Mouse (Mus musculus): ENCODE results near the gene Arid2. TPM values are rescaled to one million over a fixed set of nuclear protein-coding genes. Genes with fewer than 3 reads are reported as not detected.
"Not testable (repeated sequence)": the region's sequence is repeated elsewhere in the genome, so short reads cannot be mapped to it uniquely, and the experiment has no call there.

Arid2 gene
- total RNA-seq, 2 experiments from 2014 or later, result 35.3 to 36.0 TPM

GRCm38 (mm10) chr15:96284711-96285322 lies 2.5 kb upstream of the Arid2 start:
- intact Hi-C loops (cut with DNase I), result loop anchor here (1.0 to 10.0 kb wide), 4 partner anchors 113 to 490 kb away; partner anchors contain the start of genes Ano6 and Scaf11

GRCm38 (mm10) chr15:96285323-96286014 lies 1.8 kb upstream of the Arid2 start:
- intact Hi-C loops (cut with DNase I), result loop anchor here (1.0 to 10.0 kb wide), 4 partner anchors 113 to 491 kb away; partner anchors contain the start of genes Ano6 and Scaf11
- peak; percentile 90 to 92 for DNase-seq (ENCODE audit: low spot score in 2 of 2)

More at GRCm38 (mm10) chr15:96284711-96285322, 2.5 kb upstream of the Arid2 start:
- DNase-seq (ENCODE audit: low spot score in 2 of 2), result peak; percentile 42 to 62

GRCm38 (mm10) chr15:96286015-96286934 lies 1.0 kb upstream of the Arid2 start:
- intact Hi-C loops (cut with DNase I), result loop anchor here (1.0 to 10.0 kb wide), 3 partner anchors 114 to 491 kb away; partner anchors contain the start of gene Ano6
- DNase-seq (ENCODE audit: low spot score in 2 of 2), result peak; percentile 94

- intact Hi-C loops (cut with DNase I), result loop anchor here (1.0 to 10.0 kb wide), 3 partner anchors 115 to 492 kb away; partner anchors contain the start of gene Ano6
- DNase-seq (ENCODE audit: low spot score in 2 of 2), result no peak
Measured at GRCm38 (mm10) chr15:96286935-96287292, 404 bp upstream of the Arid2 start.

- intact Hi-C loops (cut with DNase I), result loop anchor here (5.0 to 10.0 kb wide), 2 partner anchors 116 to 493 kb away; partner anchors contain the start of gene Ano6
- peak; percentile 42 to 60 for DNase-seq (ENCODE audit: low spot score in 2 of 2)
Measured at GRCm38 (mm10) chr15:96287976-96288835, 888 bp downstream of the Arid2 start.

GRCm38 (mm10) chr15:96288836-96289390 lies 1.6 kb downstream of the Arid2 start:
- intact Hi-C loops (cut with DNase I), result loop anchor here (5.0 to 10.0 kb wide), 2 partner anchors 117 to 494 kb away; partner anchors contain the start of gene Ano6
- DNase-seq (ENCODE audit: low spot score in 2 of 2), result no peak

GRCm38 (mm10) chr15:96290001-96290400 lies 2.7 kb downstream of the Arid2 start:
- intact Hi-C loops (cut with DNase I), result no loop called here
- no peak for DNase-seq (ENCODE audit: low spot score in 2 of 2)

- no peak for DNase-seq (ENCODE audit: low spot score in 2 of 2)
- intact Hi-C loops (cut with DNase I), result no loop called here
Measured at GRCm38 (mm10) chr15:96293444-96293843, 6.1 kb downstream of the Arid2 start.

GRCm38 (mm10) chr15:96297078-96297590 lies 9.8 kb downstream of the Arid2 start:
- DNase-seq (ENCODE audit: low spot score in 2 of 2), result no peak
- intact Hi-C loops (cut with DNase I), result no loop called here

GRCm38 (mm10) chr15:96297623-96298188 lies 10.4 kb downstream of the Arid2 start:
- intact Hi-C loops (cut with DNase I), result no loop called here
- DNase-seq (ENCODE audit: low spot score in 2 of 2), result no peak

GRCm38 (mm10) chr15:96309310-96309709 lies 22.0 kb downstream of the Arid2 start:
- intact Hi-C loops (cut with DNase I), result no loop called here
- DNase-seq (ENCODE audit: low spot score in 2 of 2), result no peak

- DNase-seq (ENCODE audit: low spot score in 2 of 2), result no peak
Measured at GRCm38 (mm10) chr15:96312902-96313301, 25.6 kb downstream of the Arid2 start.

GRCm38 (mm10) chr15:96315664-96316063 lies 28.3 kb downstream of the Arid2 start:
- no peak for DNase-seq (ENCODE audit: low spot score in 2 of 2)
- intact Hi-C loops (cut with DNase I), result no loop called here

More at GRCm38 (mm10) chr15:96312902-96313301, 25.6 kb downstream of the Arid2 start:
- intact Hi-C loops (cut with DNase I), result no loop called here

GRCm38 (mm10) chr15:96319335-96319734 lies 32.0 kb downstream of the Arid2 start:
- DNase-seq (ENCODE audit: low spot score in 2 of 2), result peak in 1 of 2 experiments; percentile 19
- intact Hi-C loops (cut with DNase I), result no loop called here

GRCm38 (mm10) chr15:96325726-96326328 lies 38.5 kb downstream of the Arid2 start:
- intact Hi-C loops (cut with DNase I), result no loop called here
- DNase-seq (ENCODE audit: low spot score in 2 of 2), result no peak

GRCm38 (mm10) chr15:96328722-96329121 lies 41.4 kb downstream of the Arid2 start:
- intact Hi-C loops (cut with DNase I); DNase-seq (ENCODE audit: low spot score in 2 of 2): not testable (repeated sequence)

GRCm38 (mm10) chr15:96330536-96330935 lies 43.2 kb downstream of the Arid2 start:
- no peak for DNase-seq (ENCODE audit: low spot score in 2 of 2)
- intact Hi-C loops (cut with DNase I), result no loop called here

Measured in left cerebral cortex, postnatal 25 days (tissue).